Mouse (Mus musculus) limb, embryonic 15.5 days (tissue): Measurements from ENCODE around the gene Zcchc12. TPM values are rescaled to one million over a fixed set of nuclear protein-coding genes. Genes with fewer than 3 reads are reported as not detected.

Experiments used
- ATAC-seq: fragments of 200-750 bp; cut with Nextera tagmentation; 2 replicates; pipeline ENCODE4 v1.8.0; 2017; ENCODE audit warnings: low read depth, moderate TSS enrichment; ENCODE audit not compliant: insufficient number of reproducible peaks, low FRiP score, low TSS enrichment
- H3K27ac ChIP-seq: fragments of 300-500 bp; sonication (generic); 2 replicates; pipeline ENCODE4 v1.5.1; 2015; ENCODE audit warnings: moderate library complexity, mild to moderate bottlenecking, inconsistent platforms
- H3K27me3 ChIP-seq: fragments of 300-500 bp; sonication (generic); 2 replicates; pipeline ENCODE4 v1.6.1; 2015; ENCODE audit warnings: inconsistent platforms
- H3K36me3 ChIP-seq: fragments of 300-500 bp; sonication (generic); 2 replicates; pipeline ENCODE4 v1.6.1; 2015; ENCODE audit warnings: inconsistent platforms
- H3K4me1 ChIP-seq: fragments of 300-500 bp; sonication (generic); 2 replicates; pipeline ENCODE4 v1.6.1; 2015; ENCODE audit warnings: inconsistent platforms
- H3K4me2 ChIP-seq: fragments of 300-500 bp; sonication (generic); 2 replicates; pipeline ENCODE4 v1.6.1; 2015; ENCODE audit warnings: mild to moderate bottlenecking, inconsistent platforms
- H3K4me3 ChIP-seq: fragments of 300-500 bp; sonication (generic); 2 replicates; pipeline ENCODE4 v1.5.1; 2015; ENCODE audit warnings: mild to moderate bottlenecking, inconsistent platforms
- H3K9ac ChIP-seq: fragments of 300-500 bp; sonication (generic); 2 replicates; pipeline ENCODE4 v1.6.1; 2015; ENCODE audit warnings: inconsistent platforms
- H3K9me3 ChIP-seq: fragments of 300-500 bp; sonication (generic); 2 replicates; pipeline ENCODE4 v1.6.1; 2016; ENCODE audit warnings: inconsistent platforms
- WGBS: fragments of 180-500 bp; shearing (Covaris S2); methylation state at CpG from one replicate; pipeline ENCODE4 v1.1.7; 2015; 5-methylcytosine and 5-hydroxymethylcytosine counted together
- polyA plus RNA-seq: library from polyadenylated mRNA; unstranded; fragments of >200 nt; fragmentation: Nextera tagmentation; extraction: Ambion mirVana; gene quantifications from 2 replicates; pipeline ENCODE4 v1.2.1, GENCODE M21; 2015

The Zcchc12 gene
- polyA plus RNA-seq, 1 experiment from 2014 or later: 5.3 TPM

DNA sequence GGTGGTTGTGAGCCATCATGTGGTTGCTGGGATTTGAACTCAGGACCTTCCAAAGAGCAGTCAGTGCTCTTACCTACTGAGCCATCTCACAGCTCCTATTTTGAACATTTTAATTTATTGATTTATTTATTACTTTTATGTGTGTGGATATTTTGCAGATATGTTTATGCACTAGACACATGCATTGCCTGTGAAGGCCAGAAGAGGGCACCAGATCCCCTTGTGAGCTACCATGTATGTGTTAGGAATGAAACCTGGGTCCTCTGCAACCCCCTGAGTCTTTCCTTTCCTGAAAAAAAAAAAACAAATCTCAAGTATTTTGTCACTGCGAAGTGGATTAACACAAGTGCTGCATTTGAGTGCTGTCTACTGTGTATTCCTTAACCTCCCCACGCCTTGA is 30.9 kb downstream of the Zcchc12 start:
- no peaks in the 10 kb centered on the region for H3K27me3 ChIP-seq
- no peak overlapping the region for H3K27ac ChIP-seq
- ATAC-seq: no peak
- no peaks in the 10 kb centered on the region for H3K36me3 ChIP-seq
- no peaks in the 10 kb centered on the region for H3K9me3 ChIP-seq
- no peaks in the 10 kb centered on the region for H3K4me1 ChIP-seq
- 45% methylated on average over 2 of the region's 2 CpGs for WGBS
- no peak overlapping the region for H3K9ac ChIP-seq
- H3K4me2 ChIP-seq: no peak overlapping the region
- H3K4me3 ChIP-seq: no peak overlapping the region

DNA sequence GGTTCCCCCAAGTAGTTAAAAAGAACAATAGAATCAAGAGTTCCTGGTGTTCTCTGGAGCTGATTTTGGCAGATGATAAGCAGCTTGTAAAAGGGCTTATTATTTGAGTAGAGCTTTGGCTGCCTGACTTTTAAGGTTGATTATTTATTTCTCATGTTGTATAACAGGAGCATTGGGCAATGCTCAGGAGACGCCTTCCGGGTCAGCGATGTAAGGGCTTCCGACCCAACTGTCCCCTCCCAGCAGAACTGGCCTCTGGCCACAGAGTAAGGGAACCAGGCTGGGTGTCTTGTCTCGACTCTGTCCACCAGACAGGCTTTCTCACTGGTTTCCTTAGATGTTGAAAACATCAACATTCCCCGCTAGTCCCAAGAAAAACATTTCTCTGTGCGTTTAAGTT is 33.2 kb downstream of the Zcchc12 start:
- Histone ChIP-seq H3K4me3 (no peak overlapping the region), H3K9ac (no peak overlapping the region), H3K4me1 (no peaks in the 10 kb centered on the region), H3K27ac (no peak overlapping the region), H3K9me3 (no peaks in the 10 kb centered on the region), H3K36me3 (no peaks in the 10 kb centered on the region), H3K27me3 (no peaks in the 10 kb centered on the region), H3K4me2 (no peak overlapping the region)
- 59% methylated on average over 7 of the region's 7 CpGs for WGBS
- no peak for ATAC-seq

DNA sequence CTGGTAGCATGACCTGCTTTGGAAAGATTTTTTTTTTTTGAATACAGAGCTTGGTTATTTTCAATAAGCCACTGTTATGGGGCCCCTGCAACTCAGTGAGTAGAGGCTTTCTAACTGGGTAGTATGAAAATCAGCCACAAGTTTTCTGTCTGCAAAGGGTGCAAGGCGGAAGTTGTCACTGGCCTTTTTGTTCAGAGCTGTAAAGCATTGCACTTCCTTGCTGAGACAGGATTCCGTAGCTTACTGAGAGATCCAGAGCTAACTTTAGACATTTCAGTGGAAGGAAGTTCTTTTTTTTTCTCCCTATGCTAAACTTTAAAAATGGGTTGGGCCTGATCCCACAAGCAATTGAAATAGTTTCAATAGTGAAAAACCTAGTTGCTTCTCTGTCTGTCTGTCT is 33.6 kb downstream of the Zcchc12 start:
- Histone ChIP-seq H3K4me1 (no peaks in the 10 kb centered on the region), H3K27me3 (no peaks in the 10 kb centered on the region), H3K9me3 (no peaks in the 10 kb centered on the region), H3K9ac (no peak overlapping the region), H3K36me3 (no peaks in the 10 kb centered on the region), H3K27ac (no peak overlapping the region), H3K4me2 (no peak overlapping the region), H3K4me3 (no peak overlapping the region)
- ATAC-seq: no peak
- 64% methylated on average over 2 of the region's 2 CpGs for WGBS

DNA sequence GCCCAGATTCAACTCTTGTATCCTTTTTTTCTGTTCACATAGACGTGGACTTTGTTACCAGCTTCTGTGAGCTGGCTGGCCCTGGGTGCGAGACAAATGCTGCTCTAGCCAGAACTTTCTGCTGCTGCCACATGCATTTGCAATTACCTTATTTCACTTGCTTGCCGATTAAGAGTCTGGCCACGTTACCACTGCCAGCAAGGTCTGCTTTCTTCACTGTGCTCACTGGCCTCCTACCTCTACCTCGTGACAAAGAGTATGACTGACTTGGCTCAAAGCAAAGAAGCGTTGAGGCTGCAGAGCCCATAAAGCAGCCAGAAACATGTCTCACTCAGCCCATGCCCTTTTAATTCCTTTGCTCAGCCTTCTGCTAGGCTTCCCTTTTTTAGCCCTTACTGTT is 39.9 kb downstream of the Zcchc12 start:
- 71% methylated on average over 6 of the region's 6 CpGs for WGBS
- no peaks in the 10 kb centered on the region for H3K36me3 ChIP-seq
- no peak overlapping the region for H3K27ac ChIP-seq

More for the DNA sequence above, 39.9 kb downstream of the Zcchc12 start:
- Histone ChIP-seq H3K9ac (no peak overlapping the region), H3K4me1 (no peaks in the 10 kb centered on the region), H3K4me3 (no peak overlapping the region), H3K27me3 (no peaks in the 10 kb centered on the region), H3K9me3 (no peaks in the 10 kb centered on the region), H3K4me2 (no peak overlapping the region)
- no peak for ATAC-seq

Other genes with a start within 250 kb of the Zcchc12 start
- gene Il13ra1, start 83.8 kb upstream of the Zcchc12 start, polyA plus RNA-seq: 17.6 and 19.0 TPM in 2 replicates
- gene Lonrf3, start 132.4 kb downstream of the Zcchc12 start, polyA plus RNA-seq: 0.43 and 0.64 TPM in 2 replicates
- gene Gm6268, start 205.4 kb downstream of the Zcchc12 start, polyA plus RNA-seq: not detected in 2 replicates